Mouse (Mus musculus) adrenal gland, adult 8-10 months (tissue): ENCODE measurements around the gene Laptm5. TPM values are rescaled to one million over a fixed set of nuclear protein-coding genes. Genes with fewer than 3 reads are reported as not detected.

ENCODE experiments used
- DNase-seq: peaks from one replicate; pipeline ENCODE4 v3.0.0; 2022
- total RNA-seq, 4 experiments: library from RNA; stranded (reverse); gene quantifications; 2 replicates each; pipeline ENCODE4 v1.2.4; 2022

Gene Laptm5
- total RNA-seq, 4 experiments from 2014 or later, result 21.1 to 57.8 (median 37.6) TPM

- no peak for DNase-seq
Observed at GRCm38 (mm10) chr4:130899782-130900427, 13.0 kb upstream of the Laptm5 start.

- no peak for DNase-seq
Observed at GRCm38 (mm10) chr4:130900746-130901145, 12.2 kb upstream of the Laptm5 start.

GRCm38 (mm10) chr4:130902289-130902781, 10.6 kb upstream of the Laptm5 start:
- DNase-seq, result no peak

GRCm38 (mm10) chr4:130905025-130905424, 7.9 kb upstream of the Laptm5 start:
- DNase-seq, result no peak

GRCm38 (mm10) chr4:130905882-130906281, 7.0 kb upstream of the Laptm5 start:
- DNase-seq, result no peak

- peak; percentile 32 for DNase-seq
Observed at GRCm38 (mm10) chr4:130906296-130906695, 6.6 kb upstream of the Laptm5 start.

GRCm38 (mm10) chr4:130907200-130908069, 5.5 kb upstream of the Laptm5 start:
- DNase-seq, result no peak

- DNase-seq, result no peak
Observed at GRCm38 (mm10) chr4:130908133-130908532, 4.8 kb upstream of the Laptm5 start.

- DNase-seq, result no peak
Observed at GRCm38 (mm10) chr4:130909167-130909874, 3.6 kb upstream of the Laptm5 start.

- DNase-seq, result no peak
Observed at GRCm38 (mm10) chr4:130910666-130911065, 2.3 kb upstream of the Laptm5 start.

- no peak for DNase-seq
Observed at GRCm38 (mm10) chr4:130912626-130913025, 299 bp upstream of the Laptm5 start.

GRCm38 (mm10) chr4:130913511-130913910, 586 bp downstream of the Laptm5 start:
- DNase-seq, result no peak

GRCm38 (mm10) chr4:130914011-130914410, 1.1 kb downstream of the Laptm5 start:
- DNase-seq, result no peak

- DNase-seq, result no peak
Observed at GRCm38 (mm10) chr4:130914527-130914926, 1.6 kb downstream of the Laptm5 start.

GRCm38 (mm10) chr4:130915006-130915667, 2.2 kb downstream of the Laptm5 start:
- no peak for DNase-seq

GRCm38 (mm10) chr4:130915668-130916035, 2.7 kb downstream of the Laptm5 start:
- no peak for DNase-seq

GRCm38 (mm10) chr4:130916639-130917038, 3.7 kb downstream of the Laptm5 start:
- no peak for DNase-seq

- DNase-seq, result no peak
Observed at GRCm38 (mm10) chr4:130917564-130917963, 4.6 kb downstream of the Laptm5 start.

- no peak for DNase-seq
Observed at GRCm38 (mm10) chr4:130918805-130919749, 6.2 kb downstream of the Laptm5 start.

- no peak for DNase-seq
Observed at GRCm38 (mm10) chr4:130919750-130920356, 6.9 kb downstream of the Laptm5 start.
